Mouse (Mus musculus) kidney, adult 2 months (tissue): Measurements from ENCODE around the gene Asb18.

Experiments
- CTCF ChIP-seq: fragments of 200-500 bp; conservative IDR thresholded peaks from 2 replicates; pipeline ENCODE4 v1.5.1; 2011; ENCODE audit warnings: low read depth, mild to moderate bottlenecking, control low read depth, low read length, moderate library complexity, mixed read lengths; ENCODE audit not compliant: insufficient read depth, insufficient read length
- POLR2A ChIP-seq: fragments of 200-500 bp; IDR thresholded peaks from one replicate; pipeline ENCODE4 v1.6.1; 2011; ENCODE audit warnings: low read depth, low read length, control low read depth

- TF ChIP-seq CTCF = no peak
- TF ChIP-seq POLR2A = no peak
These were observed 51.2 kb downstream of the Asb18 start for GRCm38 (mm10) chr1:89963296-89963695.
